Mouse (Mus musculus): Measurements from ENCODE around the gene Gm2a. TPM values are rescaled to one million over a fixed set of nuclear protein-coding genes. Genes with fewer than 3 reads are reported as not detected.

The Gm2a gene
- polyA plus RNA-seq, 1 experiment from 2014 or later: 31.4 TPM

Other genes starting within 250 kb of the Gm2a start
- gene Lyrm7, start 237.2 kb upstream of the Gm2a start, polyA plus RNA-seq (2015; fragmentation: Nextera tagmentation; extraction: Ambion mirVana): 10.2 and 12.2 TPM in 2 replicates
- 770 and 780 TPM in 2 replicates for gene Hint1, start 231.7 kb upstream of the Gm2a start, polyA plus RNA-seq (2015; fragmentation: Nextera tagmentation; extraction: Ambion mirVana)
- 63.5 and 67.4 TPM in 2 replicates for gene Gpx3, start 195.7 kb upstream of the Gm2a start, polyA plus RNA-seq (2015; fragmentation: Nextera tagmentation; extraction: Ambion mirVana)
- 16.3 and 18.6 TPM in 2 replicates for gene Tnip1, start 135.2 kb upstream of the Gm2a start, polyA plus RNA-seq (2015; fragmentation: Nextera tagmentation; extraction: Ambion mirVana)
- 58.4 and 67.8 TPM in 2 replicates for gene Anxa6, start 64.7 kb upstream of the Gm2a start, polyA plus RNA-seq (2015; fragmentation: Nextera tagmentation; extraction: Ambion mirVana)
- gene Ccdc69, start 20.0 kb upstream of the Gm2a start, polyA plus RNA-seq (2015; fragmentation: Nextera tagmentation; extraction: Ambion mirVana): 0.45 and 0.49 TPM in 2 replicates
- not detected in 2 replicates for gene Slc36a3, start 53.6 kb downstream of the Gm2a start, polyA plus RNA-seq (2015; fragmentation: Nextera tagmentation; extraction: Ambion mirVana)
- 0.71 and 0.88 TPM in 2 replicates for gene Slc36a2, start 87.0 kb downstream of the Gm2a start, polyA plus RNA-seq (2015; fragmentation: Nextera tagmentation; extraction: Ambion mirVana)
- 3.2 and 5.6 TPM in 2 replicates for gene Slc36a1, start 106.2 kb downstream of the Gm2a start, polyA plus RNA-seq (2015; fragmentation: Nextera tagmentation; extraction: Ambion mirVana)
- 0.25 and 0.40 TPM in 2 replicates for gene Fat2, start 238.4 kb downstream of the Gm2a start, polyA plus RNA-seq (2015; fragmentation: Nextera tagmentation; extraction: Ambion mirVana)